ENCODE assay signal across 14 mouse cellular contexts in genomic region chr2:158120868-158121267, GRCm38 (mm10). TPM values are rescaled to one million over a fixed set of nuclear protein-coding genes. Genes with fewer than 3 reads are reported as not detected.
DNase-seq lines count a peak whose midpoint lies in the region; ATAC-seq and TF ChIP-seq lines count a peak whose summit lies in the region.
"Had no signal": no experiment of that assay in that cellular context is flagged by ENCODE, and none has a peak within 500 bp of the region (broad histone marks: within the 10 kb centered on the region; RNA-seq: fewer than 3 reads in every experiment).

No protein-coding gene starts in this region.

- no peak for DNase-seq in gastrocnemius, adult 2 months
- no peak for DNase-seq in gastrocnemius, postnatal 25 days
- no peak for DNase-seq in heart, adult 2 months
- DNase-seq in heart, adult 8-10 months (ENCODE audit: low spot score), result no peak
- DNase-seq in 3T3-L1 (ENCODE audit: low read depth, low spot score) (peak; percentile 61), NIH3T3 (ENCODE audit: low read depth) (peak; percentile 48)
- no peak for DNase-seq in left cerebral cortex, postnatal 25 days (ENCODE audit: low spot score in 2 of 2)

- no peak for TF ChIP-seq CTCF in gastrocnemius, adult 2 months (IDR thresholded peaks at IDR 0.05)
- TF ChIP-seq CTCF in heart, adult 2 months (IDR thresholded peaks at IDR 0.05), result no peak

- no peak for ATAC-seq in erythroid progenitor cell, adult 5-6 weeks (replicated peaks; ENCODE audit: low FRiP score, poor library complexity, severe bottlenecking)
- ATAC-seq: forebrain, embryonic 14.5 days; forebrain, embryonic 16.5 days had no signal

- H3K4me3 ChIP-seq in gastrocnemius, adult 2 months, result no peak overlapping the region
- H3K4me3 ChIP-seq in heart, adult 2 months, result no peak overlapping the region
- H3K4me3 ChIP-seq: embryonic facial prominence, embryonic 10.5 days; embryonic facial prominence, embryonic 12.5 days; forebrain, embryonic 10.5 days; forebrain, embryonic 12.5 days had no signal

- no peak overlapping the region for H3K9ac ChIP-seq in heart, adult 2 months (ENCODE audit: low read depth, low read length)
- H3K9ac ChIP-seq: embryonic facial prominence, embryonic 12.5 days; forebrain, embryonic 12.5 days had no signal

- no peaks in the 10 kb centered on the region for H3K79me2 ChIP-seq in heart, adult 2 months (replicated peaks; ENCODE audit: control insufficient read depth, insufficient read depth, low read length)

- 60% methylated on average over 3 of the region's 3 CpGs for WGBS in heart, adult 2 months

- peak overlapping the region; percentile 80 for H3K27ac ChIP-seq in gastrocnemius, adult 2 months
- H3K27ac ChIP-seq in heart, adult 2 months, result peak overlapping the region; percentile 86; the same call in 1 of the 2 replicates
- H3K27ac ChIP-seq: embryonic facial prominence, embryonic 12.5 days; forebrain, embryonic 10.5 days; forebrain, embryonic 12.5 days had no signal

- no peak for TF ChIP-seq POLR2A in heart, adult 2 months (IDR thresholded peaks at IDR 0.05; ENCODE audit: insufficient read depth, low read depth, low read length)

- peaks cover 13% of the 10 kb centered on the region for H3K36me3 ChIP-seq in heart, adult 2 months (ENCODE audit: control insufficient read depth, insufficient read depth, low read length)
- H3K36me3 ChIP-seq: embryonic facial prominence, embryonic 10.5 days; embryonic facial prominence, embryonic 12.5 days; forebrain, embryonic 10.5 days; forebrain, embryonic 12.5 days had no signal

- TF ChIP-seq EP300 in heart, adult 2 months (IDR thresholded peaks at IDR 0.05; ENCODE audit: insufficient read depth, low read depth, low read length), result no peak

- intact Hi-C loops in gastrocnemius, adult 2 months (cut with DNase I), result no loop called here
- intact Hi-C loops in heart, adult 2 months (cut with DNase I), result no loop called here
- intact Hi-C loops in left cerebral cortex, postnatal 25 days (cut with DNase I), result no loop called here

- H3K27me3 ChIP-seq in heart, adult 2 months (ENCODE audit: control insufficient read depth, insufficient read depth, low read length), result no peaks in the 10 kb centered on the region
- H3K27me3 ChIP-seq: embryonic facial prominence, embryonic 12.5 days; forebrain, embryonic 12.5 days had no signal

- peaks cover 29% of the 10 kb centered on the region for H3K4me1 ChIP-seq in heart, adult 2 months (ENCODE audit: control insufficient read depth, insufficient read depth, low read length)
- H3K4me1 ChIP-seq: embryonic facial prominence, embryonic 12.5 days had no signal

RNA-seq across cellular contexts. Expression of gene Tgm2, which starts 25.4 kb away (rescaled TPM):
- 10 to 100 TPM; 44.2 to 55.4 TPM for total RNA-seq in gastrocnemius, adult 2 months (2021)
- 10 to 100 TPM; 47.9 to 52.3 TPM for total RNA-seq in gastrocnemius, postnatal 25 days (2021)
- total RNA-seq in heart, adult 2 months (2021), result 100 to 1,000 TPM; 270 to 286 TPM
- polyA plus RNA-seq in heart, adult 2 months (2012; rRNA removed), result 155 and 205 TPM in 2 replicates
- 100 to 1,000 TPM; 211 to 296 (median 238) TPM for total RNA-seq in heart, adult 8-10 months (2022)
- total RNA-seq in left cerebral cortex, postnatal 25 days (2021), result 1 to 10 TPM; 7.4 to 9.8 TPM
- total RNA-seq in erythroid progenitor cell, adult 5-6 weeks (2015; ENCODE audit: low replicate concordance), result 16.3 and 27.4 TPM in 2 replicates
- 23.0 and 33.9 TPM in 2 replicates for total RNA-seq in erythroid progenitor cell, adult 5-6 weeks (2017; ENCODE audit: low replicate concordance)

Comparison
In these comparisons a context has a peak if more than half of its experiments do, and no peak if none do; other contexts are left out.
1. DNase-seq: peak in 3T3-L1 (single experiment) and NIH3T3 (single experiment); none in gastrocnemius, adult 2 months (single experiment), gastrocnemius, postnatal 25 days (single experiment), heart, adult 2 months (0 of 2), heart, adult 8-10 months (single experiment) and left cerebral cortex, postnatal 25 days (0 of 2).